Comparison of ENCODE assay signal across 36 mouse cellular contexts in genomic region chr17:43451216-43451615, GRCm38 (mm10). TPM values are rescaled to one million over a fixed set of nuclear protein-coding genes. Genes with fewer than 3 reads are reported as not detected.
"Had no signal": no experiment of that assay in that cellular context is flagged by ENCODE, and none has a peak within 500 bp of the region (broad histone marks: within the 10 kb centered on the region; RNA-seq: fewer than 3 reads in every experiment).

No protein-coding gene starts in this region.

- H3K4me3 ChIP-seq: heart, embryonic 10.5 days; heart, embryonic 12.5 days; heart, embryonic 13.5 days; heart, embryonic 15.5 days; hindbrain, embryonic 10.5 days; hindbrain, embryonic 12.5 days; hindbrain, embryonic 13.5 days; hindbrain, embryonic 15.5 days; kidney, embryonic 15.5 days; layer of hippocampus, adult 2 months; left cerebral cortex, adult 2 months had no signal

- H3K36me3 ChIP-seq: heart, embryonic 15.5 days; hindbrain, embryonic 10.5 days; hindbrain, embryonic 12.5 days; hindbrain, embryonic 13.5 days; hindbrain, embryonic 15.5 days had no signal

- ATAC-seq: hindbrain, embryonic 16.5 days; hindbrain, postnatal 0 days; inflammation-experienced regulatory T-cells, adult 6 months had no signal

- H3K9me3 ChIP-seq: heart, embryonic 10.5 days; heart, embryonic 12.5 days; heart, embryonic 13.5 days; heart, embryonic 15.5 days; hindbrain, embryonic 10.5 days; hindbrain, embryonic 12.5 days; hindbrain, embryonic 13.5 days; hindbrain, embryonic 15.5 days; kidney, embryonic 15.5 days had no signal

- H3K27me3 ChIP-seq: heart, embryonic 12.5 days; heart, embryonic 13.5 days; heart, embryonic 15.5 days; hindbrain, embryonic 12.5 days; hindbrain, embryonic 13.5 days; hindbrain, embryonic 15.5 days; kidney, embryonic 15.5 days had no signal

- H3K4me2 ChIP-seq: heart, embryonic 11.5 days; heart, embryonic 12.5 days; heart, embryonic 13.5 days; heart, embryonic 15.5 days; hindbrain, embryonic 12.5 days; hindbrain, embryonic 13.5 days; hindbrain, embryonic 14.5 days; hindbrain, embryonic 15.5 days; kidney, embryonic 15.5 days had no signal

- H3K4me1 ChIP-seq: heart, embryonic 10.5 days; heart, embryonic 12.5 days; heart, embryonic 13.5 days; heart, embryonic 15.5 days; hindbrain, embryonic 10.5 days; hindbrain, embryonic 12.5 days; hindbrain, embryonic 13.5 days; hindbrain, embryonic 15.5 days; kidney, embryonic 15.5 days had no signal

- DNase-seq: heart, postnatal 10 days; heart, postnatal 14 days; heart, postnatal 36 days; heart, postnatal 4 days; kidney, adult 11 months; kidney, adult 18-20 months; kidney, adult 2 months; kidney, adult 8-10 months; kidney, adult 9 months; kidney, postnatal 10 days; kidney, postnatal 14 days; kidney, postnatal 25 days; kidney, postnatal 36 days; kidney, postnatal 4 days; layer of hippocampus, adult 9-11 months; layer of hippocampus, postnatal 36 days had no signal

- H3K27ac ChIP-seq: heart, embryonic 10.5 days; heart, embryonic 13.5 days; heart, embryonic 15.5 days; hindbrain, embryonic 10.5 days; hindbrain, embryonic 12.5 days; hindbrain, embryonic 13.5 days; hindbrain, embryonic 14.5 days; hindbrain, embryonic 15.5 days; hindbrain, postnatal 0 days; kidney, embryonic 15.5 days; kidney, postnatal 0 days; layer of hippocampus, adult 2 months; left cerebral cortex, adult 2 months had no signal

- H3K9ac ChIP-seq: heart, embryonic 12.5 days; heart, embryonic 13.5 days; heart, embryonic 15.5 days; hindbrain, embryonic 12.5 days; hindbrain, embryonic 13.5 days; hindbrain, embryonic 14.5 days; hindbrain, embryonic 15.5 days; kidney, embryonic 15.5 days had no signal

RNA-seq across cellular contexts. Expression of gene Mep1a, which starts 51.4 kb away (rescaled TPM):
- polyA plus RNA-seq: heart, embryonic 10.5 days; heart, embryonic 11.5 days; heart, embryonic 12.5 days; heart, embryonic 13.5 days; heart, embryonic 14.5 days; heart, embryonic 15.5 days; heart, postnatal 0 days; hindbrain, embryonic 10.5 days; hindbrain, embryonic 11.5 days; hindbrain, embryonic 12.5 days; hindbrain, embryonic 13.5 days; inflammation-experienced regulatory T-cells, adult 6 months had no signal
